Mouse (Mus musculus) midbrain, postnatal 0 days (tissue): ENCODE measurements around the gene Gm49403. TPM values are rescaled to one million over a fixed set of nuclear protein-coding genes. Genes with fewer than 3 reads are reported as not detected.
A peak's percentile ranks its signal among the peaks of the same experiment; 100 is the strongest.
"Not testable (repeated sequence)": the region's sequence is repeated elsewhere in the genome, so short reads cannot be mapped to it uniquely, and the experiment has no call there.

Source experiments
- ATAC-seq: fragments of 200-750 bp; cut with Nextera tagmentation; 2 replicates; pipeline ENCODE4 v1.8.0; 2017; ENCODE audit warnings: moderate number of reproducible peaks, mild to moderate bottlenecking, moderate TSS enrichment, moderate library complexity; ENCODE audit not compliant: low FRiP score
- DNase-seq: peaks from one replicate; pipeline ENCODE4 v3.0.0-alpha.2; 2015; ENCODE audit warnings: low spot score
- H3K27ac ChIP-seq: fragments of 300-500 bp; sonication (generic); 2 replicates; pipeline ENCODE4 v1.5.1; 2014; ENCODE audit warnings: low read depth, mild to moderate bottlenecking, low read length, mixed read lengths
- H3K27me3 ChIP-seq: fragments of 300-500 bp; sonication (generic); 2 replicates; pipeline ENCODE4 v1.6.1; 2014; ENCODE audit warnings: low read length, control low read depth, mixed read lengths; ENCODE audit not compliant: insufficient read depth
- H3K36me3 ChIP-seq: fragments of 300-500 bp; sonication (generic); 2 replicates; pipeline ENCODE4 v1.6.1; 2014; ENCODE audit warnings: low read length, control low read depth, mixed read lengths; ENCODE audit not compliant: insufficient read depth
- H3K4me1 ChIP-seq: fragments of 300-500 bp; sonication (generic); 2 replicates; pipeline ENCODE4 v1.6.1; 2014; ENCODE audit warnings: mild to moderate bottlenecking, control low read depth, antibody characterized with exemption, low read length, mixed read lengths; ENCODE audit not compliant: insufficient read depth
- H3K4me2 ChIP-seq: fragments of 300-500 bp; sonication (generic); 2 replicates; pipeline ENCODE4 v1.6.1; 2014; ENCODE audit warnings: low read depth, mild to moderate bottlenecking, low read length, mixed read lengths; ENCODE audit not compliant: poor library complexity, severe bottlenecking
- H3K4me3 ChIP-seq: fragments of 300-500 bp; sonication (generic); 2 replicates; pipeline ENCODE4 v1.5.1; 2014; ENCODE audit warnings: low read depth, mild to moderate bottlenecking, low read length, moderate library complexity
- H3K9ac ChIP-seq: fragments of 300-500 bp; sonication (generic); replicated peaks from 2 replicates; pipeline ENCODE4 v1.6.1; 2014; ENCODE audit warnings: mild to moderate bottlenecking, low read length, moderate library complexity, mixed read lengths; ENCODE audit not compliant: poor library complexity, severe bottlenecking
- H3K9me3 ChIP-seq: fragments of 300-500 bp; sonication (generic); 2 replicates; pipeline ENCODE4 v1.6.1; 2016; ENCODE audit warnings: low read length, control low read depth
- CTCF ChIP-seq: IDR thresholded peaks from 2 replicates; pipeline ENCODE4 v1.5.1; 2016; ENCODE audit warnings: antibody characterized with exemption, mild to moderate bottlenecking
- WGBS: fragments of 180-500 bp; shearing (Covaris S2); extraction: QIAGEN DNeasy Blood & Tissue Kit; methylation state at CpG from one replicate; pipeline ENCODE4 v1.1.7; 2014; 5-methylcytosine and 5-hydroxymethylcytosine counted together
- polyA plus RNA-seq: library from polyadenylated mRNA; unstranded; fragments of >200 nt; fragmentation: Nextera tagmentation; extraction: Ambion mirVana; gene quantifications from 2 replicates; pipeline ENCODE4 v1.2.1, GENCODE M21; 2015
- total RNA-seq: library from RNA; depleted of rRNA; stranded (reverse); fragments of >200 nt; gene quantifications from 2 replicates; pipeline ENCODE4 v1.2.3, GENCODE M21; 2014

Gm49403 gene
- total and polyA plus RNA-seq, 2 experiments from 2014 or later = not detected

- Histone ChIP-seq H3K9me3 (no peaks in the 10 kb centered on the region), H3K4me3 (no peak overlapping the region), H3K4me2 (no peak overlapping the region), H3K36me3 (no peaks in the 10 kb centered on the region), H3K27me3 (no peaks in the 10 kb centered on the region), H3K4me1 (no peaks in the 10 kb centered on the region), H3K9ac (no peak overlapping the region), H3K27ac (no peak overlapping the region)
- ATAC-seq (no peak), DNase-seq (no peak)
- 81% methylated on average over 6 of the region's 6 CpGs for WGBS
- no peak for TF ChIP-seq CTCF
Observed at GRCm38 (mm10) chr19:8864265-8864664, 19.5 kb upstream of the Gm49403 start.

GRCm38 (mm10) chr19:8870381-8870780 is 13.3 kb upstream of the Gm49403 start:
- DNase-seq, H3K27ac ChIP-seq, H3K9me3 ChIP-seq, H3K9ac ChIP-seq, H3K4me1 ChIP-seq, ATAC-seq, H3K4me2 ChIP-seq, H3K4me3 ChIP-seq, H3K27me3 ChIP-seq: not testable (repeated sequence)
- 66% methylated on average over 3 of the region's 3 CpGs for WGBS
- H3K36me3 ChIP-seq = peaks cover 19% of the 10 kb centered on the region

DNA sequence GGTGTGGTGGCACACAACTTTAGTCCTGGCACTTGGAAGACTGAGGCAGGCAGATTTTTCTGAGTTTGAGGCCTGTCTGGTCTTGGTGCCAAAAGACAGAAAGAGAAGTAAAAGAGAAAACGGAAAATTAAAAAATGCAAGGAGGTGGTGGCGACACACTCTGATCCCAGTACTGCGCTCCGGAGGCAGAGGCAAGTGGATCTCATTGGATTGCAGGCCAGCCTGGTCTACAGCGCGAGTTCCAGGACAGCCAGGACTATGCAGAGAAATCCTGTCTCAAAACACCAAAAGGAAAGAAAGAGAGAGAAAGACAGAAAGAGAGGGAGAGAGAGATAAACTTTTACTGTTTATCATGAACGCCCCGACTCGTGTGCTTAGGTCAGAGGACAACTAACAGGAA is 12.9 kb upstream of the Gm49403 start:
- Histone ChIP-seq H3K27me3 (no peaks in the 10 kb centered on the region), H3K4me2 (peak overlapping the region; percentile 94), H3K9me3 (no peaks in the 10 kb centered on the region), H3K4me3 (peak overlapping the region; percentile 96), H3K36me3 (peaks cover 23% of the 10 kb centered on the region), H3K27ac (peak overlapping the region; percentile 62), H3K4me1 (no peaks in the 10 kb centered on the region), H3K9ac (peak overlapping the region; percentile 45; the same call in 1 of the 2 replicates)
- 59% methylated on average over 9 of the region's 9 CpGs for WGBS
- ATAC-seq = peak; percentile 34; the same call in 1 of the 2 replicates
- no peak for TF ChIP-seq CTCF
- DNase-seq = no peak

DNA sequence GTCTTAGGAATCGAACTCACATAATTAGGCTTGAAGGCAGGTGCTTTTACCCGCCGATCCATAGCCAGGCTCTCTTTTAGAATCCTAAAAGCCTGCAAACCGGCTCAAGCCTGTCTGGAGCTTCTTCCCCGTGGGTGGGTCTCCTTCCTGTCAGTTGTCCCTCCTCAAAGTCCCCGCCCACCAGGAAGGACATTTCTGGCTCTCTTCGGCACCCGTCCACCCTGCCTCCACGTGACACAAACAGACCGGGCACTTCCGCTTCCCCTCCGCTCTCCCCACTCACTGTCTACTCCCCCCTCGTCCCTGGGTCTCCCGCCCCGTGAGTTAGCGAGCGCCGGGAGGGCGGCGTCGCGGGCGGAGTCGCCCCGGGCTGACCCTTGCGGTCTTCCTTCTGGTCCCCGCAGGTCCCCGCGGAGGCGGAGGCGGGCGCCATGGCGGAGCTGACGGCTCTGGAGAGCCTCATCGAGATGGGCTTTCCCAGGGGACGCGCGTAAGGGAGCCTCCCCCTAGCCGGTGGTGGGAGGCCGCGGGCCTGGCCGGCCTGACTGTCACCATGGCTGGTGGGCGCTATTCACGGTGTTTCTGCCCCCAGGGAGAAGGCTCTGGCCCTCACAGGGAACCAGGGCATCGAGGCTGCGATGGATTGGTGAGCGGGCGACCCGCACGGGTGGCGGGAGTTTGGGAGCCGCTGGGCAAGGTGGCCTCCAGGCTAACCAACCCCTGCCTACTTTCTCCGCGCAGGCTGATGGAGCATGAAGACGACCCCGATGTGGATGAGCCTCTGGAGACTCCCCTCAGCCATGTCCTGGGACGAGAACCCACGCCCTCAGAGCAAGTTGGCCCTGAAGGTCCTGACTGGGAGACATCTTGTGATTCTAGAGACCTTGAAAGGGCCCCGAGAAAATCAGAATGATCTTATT is 12.2 kb upstream of the Gm49403 start, which contains the start of gene Ubxn1:
Gene Ubxn1, plus strand, starts transcription at position 230 of the 920 bp plus-strand sequence.
- Histone ChIP-seq H3K4me1 (no peaks in the 10 kb centered on the region), H3K4me3 (peak within 1 kb of the TSS; percentile 96), H3K9ac (peak within 1 kb of the TSS; percentile 94), H3K27me3 (no peaks in the 10 kb centered on the region), H3K9me3 (no peaks in the 10 kb centered on the region), H3K27ac (peak within 1 kb of the TSS; percentile 74), H3K4me2 (peak within 1 kb of the TSS; percentile 94), H3K36me3 (peaks cover 23% of the 10 kb centered on the region)
- no peak for TF ChIP-seq CTCF
- WGBS = 1% methylated on average over 57 of the region's 59 CpGs
- peak; percentile 98 for DNase-seq
- peak; percentile 97 for ATAC-seq

GRCm38 (mm10) chr19:8872266-8872840 is 11.4 kb upstream of the Gm49403 start:
- 82% methylated on average over 10 of the region's 10 CpGs for WGBS
- peak overlapping the region; percentile 94; the same call in 1 of the 2 replicates for H3K9ac ChIP-seq
- H3K9me3 ChIP-seq = no peaks in the 10 kb centered on the region
- peaks cover 28% of the 10 kb centered on the region for H3K36me3 ChIP-seq
- no peaks in the 10 kb centered on the region for H3K4me1 ChIP-seq
- H3K4me3 ChIP-seq = peak overlapping the region; percentile 96
- peak overlapping the region; percentile 94 for H3K4me2 ChIP-seq
- TF ChIP-seq CTCF = no peak
- H3K27me3 ChIP-seq = no peaks in the 10 kb centered on the region
- no peak for ATAC-seq
- no peak for DNase-seq
- no peak overlapping the region for H3K27ac ChIP-seq

DNA sequence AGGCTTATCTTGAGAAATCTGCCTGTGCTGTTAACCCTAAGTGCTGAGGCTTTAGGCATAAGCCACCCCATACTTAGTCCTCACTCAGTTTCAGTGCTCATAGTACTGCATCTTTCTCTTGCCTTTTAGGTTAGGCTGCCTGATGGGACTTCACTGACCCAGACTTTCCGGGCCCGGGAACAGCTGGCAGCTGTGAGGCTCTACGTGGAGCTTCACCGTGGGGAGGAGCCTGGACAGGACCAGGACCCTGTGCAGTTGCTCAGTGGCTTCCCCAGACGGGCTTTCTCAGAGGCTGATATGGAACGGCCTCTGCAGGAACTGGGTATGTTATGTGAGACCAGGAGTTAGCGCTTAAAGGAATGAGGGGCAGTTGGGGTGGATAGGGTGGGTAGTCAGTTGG is 8.7 kb upstream of the Gm49403 start:
- Histone ChIP-seq H3K4me1 (no peaks in the 10 kb centered on the region), H3K4me2 (no peak overlapping the region), H3K9me3 (no peaks in the 10 kb centered on the region), H3K4me3 (no peak overlapping the region), H3K36me3 (peaks cover 28% of the 10 kb centered on the region), H3K27ac (no peak overlapping the region), H3K9ac (no peak overlapping the region), H3K27me3 (no peaks in the 10 kb centered on the region)
- WGBS = 92% methylated on average over 7 of the region's 7 CpGs
- DNase-seq (no peak), ATAC-seq (no peak)
- no peak for TF ChIP-seq CTCF
